Mouse (Mus musculus) hindbrain, embryonic 10.5 days (tissue): ENCODE measurements around the gene Dnajb12. TPM values are rescaled to one million over a fixed set of nuclear protein-coding genes. Genes with fewer than 3 reads are reported as not detected.

ENCODE experiments used
- DNase-seq: peaks from one replicate; pipeline ENCODE4 v3.0.0-alpha.2; 2017; ENCODE audit warnings: low spot score
- H3K27ac ChIP-seq: fragments of 300-500 bp; sonication (generic); 2 replicates; pipeline ENCODE4 v1.5.1; 2016; ENCODE audit warnings: mild to moderate bottlenecking, moderate library complexity
- H3K27me3 ChIP-seq: fragments of 300-500 bp; sonication (generic); 2 replicates; pipeline ENCODE4 v1.6.1; 2016; ENCODE audit warnings: mild to moderate bottlenecking; ENCODE audit not compliant: poor library complexity, insufficient read depth, severe bottlenecking
- H3K36me3 ChIP-seq: fragments of 300-500 bp; sonication (generic); 2 replicates; pipeline ENCODE4 v1.6.1; 2016; ENCODE audit warnings: mild to moderate bottlenecking, moderate library complexity
- H3K4me1 ChIP-seq: fragments of 300-500 bp; sonication (generic); replicated peaks from 2 replicates; pipeline ENCODE4 v1.6.1; 2016; ENCODE audit warnings: mild to moderate bottlenecking
- H3K4me3 ChIP-seq: fragments of 300-500 bp; sonication (generic); 2 replicates; pipeline ENCODE4 v1.5.1; 2016; ENCODE audit warnings: mild to moderate bottlenecking, moderate library complexity
- H3K9me3 ChIP-seq: fragments of 300-500 bp; sonication (generic); 2 replicates; pipeline ENCODE4 v1.6.1; 2016; ENCODE audit warnings: mild to moderate bottlenecking, moderate library complexity
- WGBS: fragments of 180-500 bp; shearing (Covaris S2); methylation state at CpG from one replicate; pipeline ENCODE4 v1.1.7; 2016; 5-methylcytosine and 5-hydroxymethylcytosine counted together
- polyA plus RNA-seq: library from polyadenylated mRNA; unstranded; fragments of >200 nt; fragmentation: Nextera tagmentation; extraction: Ambion mirVana; gene quantifications from 2 replicates; pipeline ENCODE4 v1.2.1, GENCODE M21; 2016

Gene Dnajb12
- polyA plus RNA-seq, 1 experiment from 2014 or later = 31.5 TPM

DNA sequence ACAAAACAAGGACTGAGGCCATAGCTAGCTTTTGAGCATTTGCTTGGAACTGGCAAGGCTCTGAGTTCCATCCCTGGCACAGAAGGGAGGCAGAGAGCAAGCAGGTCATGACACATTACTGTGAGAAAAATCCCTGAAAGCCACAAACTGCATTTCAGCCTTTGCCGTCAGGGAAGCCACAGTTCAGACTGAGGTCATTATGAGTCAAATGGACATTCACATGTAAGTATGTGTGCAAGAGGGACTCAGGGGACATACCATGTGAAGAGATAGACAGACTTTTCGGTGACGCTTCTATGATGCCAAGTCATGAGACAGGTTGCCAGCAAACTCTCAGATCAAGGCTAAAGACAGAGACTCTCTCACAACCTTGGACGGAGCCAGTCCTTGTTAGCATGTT lies 38.8 kb downstream of the Dnajb12 start:
- H3K36me3 ChIP-seq = no peaks in the 10 kb centered on the region
- peaks cover 56% of the 10 kb centered on the region for H3K4me1 ChIP-seq
- peak overlapping the region; percentile 23; the same call in 1 of the 2 replicates for H3K27ac ChIP-seq
- DNase-seq = no peak
- no peak overlapping the region for H3K4me3 ChIP-seq
- peaks cover 20% of the 10 kb centered on the region; the same call in 1 of the 2 replicates for H3K27me3 ChIP-seq
- WGBS = 91% methylated on average over 4 of the region's 4 CpGs
- no peaks in the 10 kb centered on the region for H3K9me3 ChIP-seq

DNA sequence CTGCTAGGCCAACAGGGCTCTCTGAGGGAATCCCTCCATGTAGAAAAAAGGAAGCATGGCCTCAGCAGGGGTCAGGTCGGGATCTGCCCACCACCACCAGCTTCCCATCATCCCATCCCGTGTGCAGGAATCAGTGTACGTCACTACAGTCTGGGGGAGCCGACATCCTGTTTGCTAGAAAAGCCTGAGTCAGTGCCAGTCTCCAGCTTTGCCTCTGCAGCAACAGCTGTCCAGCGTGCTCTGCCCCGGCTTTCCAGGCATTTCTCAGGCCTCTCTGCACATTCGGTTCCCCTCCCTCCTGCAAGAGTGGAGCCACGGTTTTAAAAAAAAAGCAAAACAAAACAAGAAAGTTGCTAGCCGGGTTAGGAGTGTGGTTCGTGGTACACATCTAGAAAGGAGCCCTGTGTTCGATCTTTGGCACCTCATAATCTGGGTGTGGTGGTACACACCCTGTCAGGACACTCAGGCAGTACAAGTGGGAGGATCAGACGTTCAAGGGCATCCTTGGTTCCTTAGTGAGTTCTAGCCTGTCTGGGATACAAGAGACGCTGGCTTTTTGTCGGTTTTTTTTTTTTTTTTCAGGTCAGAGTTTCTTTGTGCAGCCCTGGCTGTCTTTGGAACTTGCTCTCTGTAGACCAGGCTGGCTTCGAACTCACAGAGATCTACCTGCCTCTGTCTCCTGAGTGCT lies 40.3 kb downstream of the Dnajb12 start:
- WGBS = 46% methylated on average over 15 of the region's 15 CpGs
- no peak for DNase-seq
- peaks cover 61% of the 10 kb centered on the region for H3K4me1 ChIP-seq
- H3K36me3 ChIP-seq = no peaks in the 10 kb centered on the region
- no peaks in the 10 kb centered on the region for H3K9me3 ChIP-seq
- peaks cover 20% of the 10 kb centered on the region; the same call in 1 of the 2 replicates for H3K27me3 ChIP-seq
- H3K27ac ChIP-seq = peak overlapping the region; percentile 88
- no peak overlapping the region for H3K4me3 ChIP-seq

DNA sequence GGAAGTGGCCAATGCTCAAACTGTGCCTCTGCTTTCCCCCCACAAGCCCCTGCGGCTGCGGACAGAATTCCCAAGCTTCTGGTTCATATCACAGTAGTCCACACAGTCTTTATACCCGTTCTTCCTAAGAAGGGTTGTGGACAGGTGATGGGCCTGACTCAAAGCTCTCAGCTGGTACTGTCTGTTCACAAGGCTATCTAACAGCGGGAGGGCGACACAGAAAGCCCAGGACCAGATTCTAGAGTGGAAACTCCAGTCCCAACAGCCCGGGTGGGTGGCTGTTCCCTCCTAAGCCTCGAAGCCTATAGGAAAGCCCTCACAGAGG lies 41.1 kb downstream of the Dnajb12 start:
- WGBS = 21% methylated on average over 7 of the region's 7 CpGs
- Histone ChIP-seq H3K9me3 (no peaks in the 10 kb centered on the region), H3K4me1 (peaks cover 61% of the 10 kb centered on the region), H3K4me3 (peak overlapping the region; percentile 53), H3K36me3 (no peaks in the 10 kb centered on the region), H3K27me3 (peaks cover 16% of the 10 kb centered on the region; the same call in 1 of the 2 replicates), H3K27ac (peak overlapping the region; percentile 88)
- DNase-seq = no peak

DNA sequence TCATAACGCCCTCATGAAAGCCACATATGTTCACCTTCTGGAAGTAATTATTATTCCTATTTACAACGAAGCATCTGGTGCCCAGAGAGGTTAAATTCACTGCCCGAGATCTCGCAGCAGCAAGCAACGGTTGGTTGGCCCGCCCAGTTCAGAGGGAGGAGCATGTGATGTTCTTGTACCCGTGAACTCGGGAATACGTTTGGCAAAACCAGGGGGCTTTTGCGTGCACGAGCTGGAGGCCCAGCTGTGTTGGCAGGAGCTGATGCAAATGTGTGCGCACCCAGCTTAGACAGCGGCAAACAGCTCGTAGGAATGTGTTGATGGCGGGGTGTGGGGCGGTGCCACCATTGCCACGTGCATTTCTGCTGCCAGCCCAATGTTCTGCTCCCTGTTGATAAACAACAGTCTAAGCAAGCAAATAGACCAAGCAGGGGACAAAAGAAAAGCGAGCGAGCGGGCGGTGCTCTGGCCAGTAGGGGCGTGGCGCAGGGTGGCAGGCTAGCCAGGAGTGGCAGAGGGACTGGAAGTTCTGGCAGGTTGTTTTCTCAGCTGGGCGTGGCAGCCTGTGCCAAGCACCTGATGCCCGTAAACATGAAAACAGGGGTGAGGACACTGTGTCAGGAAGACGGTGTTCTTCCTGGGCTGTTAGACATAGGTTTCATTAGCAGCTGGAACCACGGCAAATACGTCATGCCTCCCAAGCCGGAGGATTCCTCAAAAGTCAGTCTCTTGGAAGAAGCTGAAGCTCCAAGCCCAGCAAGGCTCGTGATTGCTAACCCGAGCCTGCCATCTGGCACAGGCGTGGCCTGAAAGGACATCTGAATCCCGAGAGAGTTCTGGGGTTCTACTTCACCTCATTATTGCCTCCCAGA lies 41.7 kb downstream of the Dnajb12 start:
- Histone ChIP-seq H3K27me3 (peaks cover 16% of the 10 kb centered on the region; the same call in 1 of the 2 replicates), H3K4me1 (peaks cover 55% of the 10 kb centered on the region)

DNA sequence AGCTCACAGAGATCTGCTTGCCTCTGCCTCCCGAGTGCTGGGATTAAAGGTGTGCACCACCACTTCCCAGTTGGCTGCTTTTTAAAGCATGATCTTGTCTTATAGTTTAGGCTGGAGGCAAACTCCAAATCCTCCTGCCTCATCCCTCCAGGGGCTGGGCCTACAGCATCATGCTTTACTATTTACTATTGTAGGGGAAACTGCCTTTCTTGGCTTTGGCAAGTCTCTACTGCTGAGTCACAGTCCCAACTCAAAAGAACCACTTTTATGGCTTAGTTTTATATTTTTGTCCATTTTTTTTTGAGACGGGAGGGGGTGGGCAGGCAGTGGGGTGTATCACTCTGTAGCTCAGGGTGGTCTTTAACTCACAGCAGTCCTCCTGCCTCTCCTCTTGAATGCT lies 44.1 kb downstream of the Dnajb12 start:
- 86% methylated on average over 2 of the region's 2 CpGs for WGBS
- no peaks in the 10 kb centered on the region for H3K36me3 ChIP-seq
- DNase-seq = no peak
- peaks cover 44% of the 10 kb centered on the region for H3K4me1 ChIP-seq
- peaks cover 16% of the 10 kb centered on the region; the same call in 1 of the 2 replicates for H3K27me3 ChIP-seq
- no peak overlapping the region for H3K27ac ChIP-seq
- no peak overlapping the region for H3K4me3 ChIP-seq
- no peaks in the 10 kb centered on the region for H3K9me3 ChIP-seq

More for the DNA sequence above, 41.7 kb downstream of the Dnajb12 start:
- WGBS = 6% methylated on average over 33 of the region's 33 CpGs
- H3K4me3 ChIP-seq = peak overlapping the region; percentile 53
- H3K27ac ChIP-seq = peak overlapping the region; percentile 88
- H3K9me3 ChIP-seq = no peaks in the 10 kb centered on the region
- H3K36me3 ChIP-seq = no peaks in the 10 kb centered on the region
- peak; percentile 74 for DNase-seq

DNA sequence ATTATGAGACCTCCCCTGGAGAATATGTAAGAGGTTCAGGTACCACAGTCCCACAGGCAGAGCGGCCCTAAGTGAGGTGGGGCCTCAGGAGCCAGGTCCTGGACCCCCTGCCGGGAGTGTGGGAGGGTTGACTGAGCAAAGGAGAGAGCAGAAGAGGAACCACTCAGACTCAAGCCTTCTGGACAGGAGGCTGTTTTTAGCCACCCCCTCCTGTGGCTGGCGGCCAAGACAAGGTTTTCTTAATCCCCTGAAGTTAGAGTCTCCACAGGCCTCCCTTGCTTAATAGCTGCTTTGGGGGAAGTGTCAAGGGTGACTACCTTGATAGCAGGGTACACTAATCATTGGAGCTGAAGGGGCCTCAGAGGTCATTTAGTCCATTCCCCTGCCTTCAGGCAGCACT lies 44.9 kb downstream of the Dnajb12 start:
- peaks cover 42% of the 10 kb centered on the region for H3K4me1 ChIP-seq
- peak overlapping the region; percentile 12; the same call in 1 of the 2 replicates for H3K27ac ChIP-seq
- no peaks in the 10 kb centered on the region for H3K9me3 ChIP-seq
- DNase-seq = no peak
- H3K4me3 ChIP-seq = no peak overlapping the region
- no peaks in the 10 kb centered on the region for H3K36me3 ChIP-seq
- peaks cover 14% of the 10 kb centered on the region; the same call in 1 of the 2 replicates for H3K27me3 ChIP-seq
- 23% methylated on average over 3 of the region's 3 CpGs for WGBS

DNA sequence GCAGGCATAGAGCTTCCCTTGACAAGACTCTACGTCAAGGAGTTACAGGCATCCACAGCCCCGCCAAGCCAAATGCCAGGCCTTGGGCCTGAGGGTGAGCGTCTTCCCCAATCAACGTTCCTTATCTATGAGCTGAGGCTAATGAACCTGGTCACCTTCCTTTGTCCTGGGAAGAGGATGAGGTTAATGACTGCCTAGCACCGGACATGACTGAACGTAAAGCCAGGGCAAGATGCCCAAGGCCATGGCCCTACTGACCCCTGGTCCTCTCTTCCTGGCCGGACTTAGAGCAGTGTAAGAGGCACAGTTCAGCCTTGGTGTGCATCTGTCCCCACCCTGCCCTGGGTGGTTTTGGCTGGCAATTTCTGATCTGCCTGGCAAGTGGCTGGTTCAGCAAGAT lies 49.8 kb downstream of the Dnajb12 start:
- Histone ChIP-seq H3K4me1 (peaks cover 16% of the 10 kb centered on the region), H3K36me3 (no peaks in the 10 kb centered on the region), H3K4me3 (no peak overlapping the region), H3K27ac (no peak overlapping the region), H3K27me3 (no peaks in the 10 kb centered on the region), H3K9me3 (no peaks in the 10 kb centered on the region)
- no peak for DNase-seq
- WGBS = 91% methylated on average over 7 of the region's 7 CpGs

DNA sequence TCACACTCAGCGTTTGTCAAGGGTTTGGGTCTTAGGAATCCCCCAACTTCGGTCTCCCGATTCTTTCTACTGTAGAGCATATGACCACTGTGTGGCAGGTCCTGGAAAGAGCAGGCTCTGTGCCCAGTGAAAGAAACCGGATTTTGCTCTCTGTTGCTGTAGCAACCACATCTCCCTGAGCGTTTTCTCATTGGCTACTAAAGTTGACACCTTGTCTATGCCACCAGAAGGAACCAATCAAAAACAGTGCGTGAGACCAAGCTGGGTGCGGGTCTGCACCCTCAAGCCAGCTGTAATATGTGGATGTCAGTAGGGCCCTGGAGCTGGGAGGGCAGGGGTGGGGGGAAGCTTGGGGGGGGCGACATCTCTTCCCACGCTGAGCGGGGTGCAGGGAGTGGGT lies 51.6 kb downstream of the Dnajb12 start:
- Histone ChIP-seq H3K4me1 (peaks cover 19% of the 10 kb centered on the region), H3K9me3 (no peaks in the 10 kb centered on the region), H3K27me3 (no peaks in the 10 kb centered on the region), H3K27ac (peak overlapping the region; percentile 50; the same call in 1 of the 2 replicates), H3K4me3 (no peak overlapping the region), H3K36me3 (no peaks in the 10 kb centered on the region)
- DNase-seq = peak; percentile 22
- 33% methylated on average over 10 of the region's 10 CpGs for WGBS

DNA sequence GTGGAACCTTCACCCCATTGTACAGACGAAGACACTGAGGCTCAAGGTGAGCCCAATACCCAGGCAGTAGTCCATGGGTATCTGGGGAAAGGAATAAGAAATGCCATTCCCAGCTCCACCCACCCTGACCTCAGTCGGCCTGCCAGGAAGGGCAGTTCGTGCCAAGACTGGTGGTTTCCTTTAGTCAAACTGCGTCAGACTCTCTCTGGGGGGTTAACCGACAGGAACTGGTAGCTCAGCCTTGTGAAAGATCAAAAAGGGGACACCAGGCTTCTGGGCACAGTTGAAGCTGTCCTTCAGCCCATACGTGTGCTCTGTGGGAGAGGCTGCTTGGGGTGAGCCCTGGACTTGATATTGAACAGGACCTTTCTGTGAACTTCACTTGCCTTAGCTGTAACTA lies 53.2 kb downstream of the Dnajb12 start:
- no peak for DNase-seq
- Histone ChIP-seq H3K4me3 (no peak overlapping the region), H3K9me3 (no peaks in the 10 kb centered on the region), H3K27me3 (no peaks in the 10 kb centered on the region), H3K27ac (no peak overlapping the region), H3K4me1 (peaks cover 27% of the 10 kb centered on the region), H3K36me3 (no peaks in the 10 kb centered on the region)
- WGBS = 78% methylated on average over 6 of the region's 6 CpGs

DNA sequence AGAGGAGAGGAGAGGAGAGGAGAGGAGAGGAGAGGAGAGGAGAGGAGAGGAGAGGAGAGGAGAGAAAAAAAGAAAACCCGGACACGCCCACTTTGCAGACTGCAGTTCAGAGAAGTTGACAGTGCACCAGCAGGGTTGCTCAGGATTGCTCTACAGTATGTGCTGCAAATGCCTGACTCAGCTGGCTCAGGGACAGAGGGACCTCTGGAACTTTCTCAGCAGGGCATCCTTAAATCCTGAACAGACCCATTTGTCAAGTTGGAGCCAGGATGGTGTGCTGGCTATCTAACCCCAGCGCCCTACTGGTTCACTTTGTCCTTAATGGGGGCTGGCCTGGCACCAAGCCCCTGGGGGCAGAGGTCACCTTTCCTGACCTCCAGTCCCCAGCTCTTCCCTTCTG lies 54.7 kb downstream of the Dnajb12 start:
- no peak overlapping the region for H3K4me3 ChIP-seq
- H3K4me1 ChIP-seq = peaks cover 28% of the 10 kb centered on the region
- H3K27ac ChIP-seq = no peak overlapping the region
- WGBS = 37% methylated on average over 3 of the region's 3 CpGs
- no peaks in the 10 kb centered on the region for H3K27me3 ChIP-seq
- H3K36me3 ChIP-seq = no peaks in the 10 kb centered on the region
- no peaks in the 10 kb centered on the region for H3K9me3 ChIP-seq
- DNase-seq = no peak

DNA sequence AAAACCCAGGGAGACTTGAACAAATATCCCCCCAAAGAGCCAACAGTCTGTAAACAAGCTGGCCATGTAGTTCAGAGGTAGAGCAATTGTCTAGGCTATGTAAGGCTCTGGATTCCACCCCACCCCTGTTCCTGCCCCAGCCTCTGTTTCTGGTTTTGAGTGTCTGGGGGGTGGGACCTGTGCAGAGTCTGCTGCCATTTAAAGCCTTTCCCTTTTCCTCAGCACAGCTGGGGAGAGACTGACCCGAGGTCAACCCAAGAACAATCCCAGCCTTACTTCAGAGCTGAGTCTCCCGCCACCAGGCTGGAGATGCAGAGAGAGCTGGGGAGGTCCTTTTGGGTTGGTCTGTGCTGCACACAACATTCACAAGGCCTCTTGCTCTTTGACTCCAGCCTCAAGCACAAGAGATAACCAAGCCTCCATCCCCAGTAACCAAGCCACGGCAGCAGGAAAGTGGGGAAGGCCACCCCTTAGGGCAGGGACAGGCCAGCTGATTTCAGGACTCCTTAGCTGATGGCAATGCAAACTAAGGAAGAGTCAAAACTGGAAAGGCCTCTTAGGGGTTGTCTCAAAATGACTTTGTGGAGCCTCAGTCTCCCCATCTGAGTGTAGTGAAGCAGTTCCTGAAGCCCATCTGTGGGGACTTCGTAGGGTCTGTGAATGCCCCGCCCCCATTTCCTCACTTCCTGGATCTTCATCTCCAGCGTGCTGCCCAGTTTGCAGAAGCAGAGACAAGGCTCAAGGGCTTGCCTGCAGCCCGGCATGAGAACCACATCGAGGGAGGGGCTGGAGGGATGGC lies 56.9 kb downstream of the Dnajb12 start:
- DNase-seq = peak; percentile 69
- Histone ChIP-seq H3K27ac (peak overlapping the region; percentile 81), H3K27me3 (no peaks in the 10 kb centered on the region), H3K9me3 (no peaks in the 10 kb centered on the region), H3K4me3 (no peak overlapping the region), H3K36me3 (no peaks in the 10 kb centered on the region), H3K4me1 (peaks cover 23% of the 10 kb centered on the region)
- WGBS = 42% methylated on average over 8 of the region's 8 CpGs

DNA sequence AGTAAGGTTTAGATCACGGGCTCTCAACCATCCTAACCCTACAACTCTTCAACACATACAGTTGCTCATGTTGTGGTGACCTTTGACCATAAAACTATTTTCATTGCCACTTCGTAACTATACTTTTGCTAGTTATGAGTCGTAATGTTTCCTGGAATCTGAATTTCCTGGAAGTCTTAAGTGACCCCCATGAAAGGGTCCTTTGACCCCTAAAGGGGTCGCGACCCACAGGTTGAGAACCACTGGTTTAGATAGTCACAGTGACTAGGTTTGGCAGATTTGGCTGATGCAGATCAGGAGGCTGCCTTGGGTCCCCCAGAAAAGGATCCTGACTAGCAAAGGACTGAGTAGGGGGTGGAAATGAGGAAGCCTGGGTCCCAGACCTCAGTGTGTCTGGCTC lies 59.3 kb downstream of the Dnajb12 start:
- 87% methylated on average over 5 of the region's 5 CpGs for WGBS
- no peak overlapping the region for H3K27ac ChIP-seq
- H3K36me3 ChIP-seq = no peaks in the 10 kb centered on the region
- no peak overlapping the region for H3K4me3 ChIP-seq
- H3K4me1 ChIP-seq = peaks cover 40% of the 10 kb centered on the region
- no peak for DNase-seq
- peaks cover 7% of the 10 kb centered on the region for H3K27me3 ChIP-seq
- H3K9me3 ChIP-seq = no peaks in the 10 kb centered on the region
